Mouse (Mus musculus): ENCODE measurements at regions not wholly inside any gene's neighbourhood (a gene's known extent, or its start where the extent isn't known, plus 50 kb on each side); places are given as distances from the start of the nearest gene placed in this dataset.
"Not testable (repeated sequence)": the region's sequence is repeated elsewhere in the genome, so short reads cannot be mapped to it uniquely, and the experiment has no call there.

GRCm38 (mm10) chr11:111961846-111962245 lies 820.2 kb upstream of the Sox9 start:
- peak in 1 of 2 experiments; percentile 4 for DNase-seq

- no peak for DNase-seq
Observed at GRCm38 (mm10) chr11:111964066-111964465, 818.0 kb upstream of the Sox9 start.

GRCm38 (mm10) chr11:111966401-111966800 lies 815.6 kb upstream of the Sox9 start:
- DNase-seq, result no peak

- DNase-seq, result no peak
Observed at GRCm38 (mm10) chr11:111971001-111971400, 811.0 kb upstream of the Sox9 start.

GRCm38 (mm10) chr11:111978667-111979066 lies 803.4 kb upstream of the Sox9 start:
- DNase-seq, result no peak

- DNase-seq, result no peak
Observed at GRCm38 (mm10) chr11:111996395-111996794, 785.6 kb upstream of the Sox9 start.

GRCm38 (mm10) chr11:112010848-112011247 lies 771.2 kb upstream of the Sox9 start:
- DNase-seq, result not testable (repeated sequence)

- DNase-seq, result no peak
Observed at GRCm38 (mm10) chr11:112017906-112018305, 764.1 kb upstream of the Sox9 start.

- DNase-seq, result no peak
Observed at GRCm38 (mm10) chr11:112028031-112028430, 754.0 kb upstream of the Sox9 start.

GRCm38 (mm10) chr11:112038741-112039140 lies 743.3 kb upstream of the Sox9 start:
- DNase-seq, result no peak

- DNase-seq, result no peak
Observed at GRCm38 (mm10) chr11:112044455-112044854, 737.6 kb upstream of the Sox9 start.

GRCm38 (mm10) chr11:112045353-112045752 lies 736.7 kb upstream of the Sox9 start:
- DNase-seq, result no peak

GRCm38 (mm10) chr11:112050362-112050761 lies 731.7 kb upstream of the Sox9 start:
- no peak for DNase-seq

- DNase-seq, result no peak
Observed at GRCm38 (mm10) chr11:112055591-112055990, 726.4 kb upstream of the Sox9 start.

- DNase-seq, result no peak
Observed at GRCm38 (mm10) chr11:112067176-112067575, 714.8 kb upstream of the Sox9 start.

GRCm38 (mm10) chr11:112068821-112069220 lies 713.2 kb upstream of the Sox9 start:
- no peak for DNase-seq

- no peak for DNase-seq
Observed at GRCm38 (mm10) chr11:112071571-112071970, 710.5 kb upstream of the Sox9 start.

GRCm38 (mm10) chr11:112081386-112081785 lies 700.6 kb upstream of the Sox9 start:
- peak; percentile 5 to 18 for DNase-seq

GRCm38 (mm10) chr11:112083019-112083418 lies 699.0 kb upstream of the Sox9 start:
- no peak for DNase-seq

- no peak for DNase-seq
Observed at GRCm38 (mm10) chr11:112092168-112092567, 689.9 kb upstream of the Sox9 start.

- DNase-seq, result no peak
Observed at GRCm38 (mm10) chr11:112095009-112095408, 687.0 kb upstream of the Sox9 start.

GRCm38 (mm10) chr11:112098161-112098560 lies 683.9 kb upstream of the Sox9 start:
- no peak for DNase-seq

- DNase-seq, result peak in 1 of 2 experiments; percentile 9
Observed at GRCm38 (mm10) chr11:112103252-112103651, 678.8 kb upstream of the Sox9 start.

- no peak for DNase-seq
Observed at GRCm38 (mm10) chr11:112106891-112107290, 675.1 kb upstream of the Sox9 start.

- no peak for DNase-seq
Observed at GRCm38 (mm10) chr11:112107314-112107713, 674.7 kb upstream of the Sox9 start.

Measured in heart, adult 18-20 months (tissue).